Mouse (Mus musculus) small intestine, adult 2 months (tissue): Measurements from ENCODE around the gene Tnfsf9. TPM values are rescaled to one million over a fixed set of nuclear protein-coding genes. Genes with fewer than 3 reads are reported as not detected.
"Not testable (repeated sequence)": the region's sequence is repeated elsewhere in the genome, so short reads cannot be mapped to it uniquely, and the experiment has no call there.

Experiments used
- H3K27ac ChIP-seq: fragments of 200-500 bp; 2 replicates; pipeline ENCODE4 v1.5.1; 2012; ENCODE audit warnings: low read depth, low read length, control low read depth, inconsistent platforms; ENCODE audit not compliant: insufficient read depth
- H3K27me3 ChIP-seq: fragments of 200-500 bp; 2 replicates; pipeline ENCODE4 v1.6.1; 2012; ENCODE audit warnings: mild to moderate bottlenecking, moderate library complexity, low read length, inconsistent platforms; ENCODE audit not compliant: control insufficient read depth, insufficient read depth
- H3K36me3 ChIP-seq: fragments of 200-500 bp; 2 replicates; pipeline ENCODE4 v1.6.1; 2012; ENCODE audit warnings: mild to moderate bottlenecking, low read length, control low read depth, inconsistent platforms; ENCODE audit not compliant: control insufficient read depth, insufficient read depth
- H3K4me1 ChIP-seq: fragments of 200-500 bp; 2 replicates; pipeline ENCODE4 v1.6.1; 2012; ENCODE audit warnings: low read length, inconsistent platforms, mixed read lengths; ENCODE audit not compliant: control insufficient read depth, insufficient read depth, insufficient read length
- H3K4me3 ChIP-seq: fragments of 200-500 bp; 2 replicates; pipeline ENCODE4 v1.5.1; 2012; ENCODE audit warnings: low read depth, mild to moderate bottlenecking, control low read depth, inconsistent platforms, low read length, moderate library complexity
- CTCF ChIP-seq: fragments of 200-500 bp; IDR thresholded peaks from 2 replicates; pipeline ENCODE4 v1.5.1; 2012; ENCODE audit warnings: low read depth, mild to moderate bottlenecking, control low read depth, inconsistent platforms, low read length, moderate library complexity, mixed read lengths; ENCODE audit not compliant: insufficient replicate concordance, insufficient read length; ENCODE audit errors: extremely low read depth
- POLR2A ChIP-seq: fragments of 200-500 bp; IDR thresholded peaks from 2 replicates; pipeline ENCODE4 v1.6.1; 2012; ENCODE audit warnings: low read depth, mild to moderate bottlenecking, control low read depth, inconsistent platforms, low read length, moderate library complexity
- WGBS: fragments of 180-500 bp; shearing (Covaris S2); methylation state at CpG from one replicate; pipeline ENCODE4 v1.1.7; 2018; 5-methylcytosine and 5-hydroxymethylcytosine counted together
- polyA plus RNA-seq: library from polyadenylated mRNA; depleted of rRNA; stranded (reverse); fragments of >200 nt; gene quantifications from 2 replicates; pipeline ENCODE4 v1.2.3, GENCODE M21; 2012

Gene Tnfsf9
- polyA plus RNA-seq, 1 experiment = 2.6 TPM

DNA sequence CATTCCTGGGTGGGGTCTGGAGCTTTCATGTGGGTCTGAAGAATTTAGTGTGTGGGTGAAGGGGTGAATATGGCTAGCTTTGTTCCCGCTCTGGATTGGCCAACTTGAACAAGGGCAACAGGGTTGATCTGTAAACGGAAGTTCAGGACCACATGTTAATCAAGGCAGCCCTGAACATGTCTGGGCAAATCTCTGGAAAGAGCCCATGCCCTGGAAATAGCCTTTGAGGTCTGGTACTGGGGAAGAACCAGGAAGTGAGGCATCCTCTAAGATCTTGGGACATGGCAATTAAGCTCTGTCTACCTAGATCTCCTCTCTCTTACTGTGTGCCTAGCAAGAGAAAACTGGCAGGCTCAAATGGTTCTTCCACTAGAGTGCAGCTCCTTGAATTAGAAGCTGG is 16.7 kb downstream of the Tnfsf9 start:
- Histone ChIP-seq H3K4me1 (no peaks in the 10 kb centered on the region), H3K4me3 (no peak overlapping the region)
- 88% methylated on average over 2 of the region's 2 CpGs for WGBS

DNA sequence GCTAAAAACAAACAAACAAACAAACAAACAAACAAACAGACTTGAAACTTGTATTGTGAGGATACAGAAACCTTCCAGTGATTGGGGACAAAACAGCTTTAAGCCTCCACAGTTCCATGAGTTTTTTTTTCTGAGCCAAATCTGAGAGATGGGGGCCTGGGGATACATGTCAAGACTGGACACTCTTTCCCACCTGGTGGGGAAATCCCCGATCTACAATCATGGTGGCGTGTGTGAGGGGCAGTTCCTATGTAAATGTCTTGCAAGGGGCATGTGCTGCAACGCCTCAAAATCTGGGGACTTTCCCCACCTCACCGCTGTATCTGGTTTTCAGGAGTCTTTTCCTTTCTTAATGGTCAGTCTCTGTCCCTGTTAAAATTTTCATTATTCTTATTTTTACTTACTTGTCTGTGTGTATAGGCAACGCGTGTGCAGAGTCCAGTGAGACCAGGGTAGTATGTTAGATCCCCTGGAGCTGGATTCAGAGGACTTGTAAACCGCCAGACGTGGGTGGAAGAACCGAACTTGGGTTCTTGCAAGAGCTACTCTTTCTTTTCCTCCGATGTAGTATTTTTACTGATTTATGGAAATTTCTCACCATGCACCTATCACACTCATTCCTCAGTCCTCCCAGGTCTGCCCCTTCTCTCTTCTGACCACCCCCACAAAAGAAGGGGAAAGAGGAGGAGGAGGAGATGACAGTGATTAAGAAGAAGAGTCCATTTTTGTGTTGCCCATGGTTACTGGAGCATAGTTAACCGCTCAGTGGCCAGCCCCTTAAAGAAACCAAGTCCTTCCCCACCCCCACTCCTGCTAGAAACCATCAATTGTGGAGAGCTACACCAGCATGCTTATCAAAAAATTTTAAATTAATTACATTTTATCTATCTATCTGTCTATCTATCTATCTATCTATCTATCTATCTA is 18.3 kb downstream of the Tnfsf9 start:
- Histone ChIP-seq H3K4me3 (no peak overlapping the region), H3K36me3 (no peaks in the 10 kb centered on the region), H3K27me3 (peaks cover 7% of the 10 kb centered on the region; the same call in 1 of the 2 replicates), H3K4me1 (no peaks in the 10 kb centered on the region), H3K27ac (no peak overlapping the region)
- TF ChIP-seq POLR2A = no peak
- no peak for TF ChIP-seq CTCF
- 85% methylated on average over 11 of the region's 11 CpGs for WGBS

More for the DNA sequence above, 16.7 kb downstream of the Tnfsf9 start:
- TF ChIP-seq POLR2A = no peak
- no peak for TF ChIP-seq CTCF
- no peaks in the 10 kb centered on the region for H3K36me3 ChIP-seq
- H3K27me3 ChIP-seq = peaks cover 8% of the 10 kb centered on the region; the same call in 1 of the 2 replicates
- no peak overlapping the region for H3K27ac ChIP-seq

DNA sequence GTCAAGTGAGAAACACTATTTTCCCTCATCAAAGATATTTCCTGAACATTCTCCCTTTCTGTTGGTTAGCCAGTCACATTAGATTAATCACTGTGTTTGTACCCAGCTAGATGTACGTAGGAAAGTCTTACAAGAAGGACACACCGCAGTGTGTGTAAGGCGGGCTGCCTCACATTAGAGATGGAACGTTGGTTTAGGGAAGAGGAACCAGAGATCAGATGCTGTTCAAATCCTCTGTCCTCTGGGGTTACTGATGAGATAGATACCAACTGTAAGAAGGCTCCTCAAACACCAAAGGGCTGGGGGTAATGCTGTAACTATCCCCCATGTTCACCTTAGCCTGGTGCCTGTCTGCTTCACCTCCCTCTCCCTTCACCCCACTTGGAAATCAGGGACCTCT is 19.7 kb downstream of the Tnfsf9 start:
- WGBS = 83% methylated on average over 4 of the region's 4 CpGs
- H3K27ac ChIP-seq = no peak overlapping the region

DNA sequence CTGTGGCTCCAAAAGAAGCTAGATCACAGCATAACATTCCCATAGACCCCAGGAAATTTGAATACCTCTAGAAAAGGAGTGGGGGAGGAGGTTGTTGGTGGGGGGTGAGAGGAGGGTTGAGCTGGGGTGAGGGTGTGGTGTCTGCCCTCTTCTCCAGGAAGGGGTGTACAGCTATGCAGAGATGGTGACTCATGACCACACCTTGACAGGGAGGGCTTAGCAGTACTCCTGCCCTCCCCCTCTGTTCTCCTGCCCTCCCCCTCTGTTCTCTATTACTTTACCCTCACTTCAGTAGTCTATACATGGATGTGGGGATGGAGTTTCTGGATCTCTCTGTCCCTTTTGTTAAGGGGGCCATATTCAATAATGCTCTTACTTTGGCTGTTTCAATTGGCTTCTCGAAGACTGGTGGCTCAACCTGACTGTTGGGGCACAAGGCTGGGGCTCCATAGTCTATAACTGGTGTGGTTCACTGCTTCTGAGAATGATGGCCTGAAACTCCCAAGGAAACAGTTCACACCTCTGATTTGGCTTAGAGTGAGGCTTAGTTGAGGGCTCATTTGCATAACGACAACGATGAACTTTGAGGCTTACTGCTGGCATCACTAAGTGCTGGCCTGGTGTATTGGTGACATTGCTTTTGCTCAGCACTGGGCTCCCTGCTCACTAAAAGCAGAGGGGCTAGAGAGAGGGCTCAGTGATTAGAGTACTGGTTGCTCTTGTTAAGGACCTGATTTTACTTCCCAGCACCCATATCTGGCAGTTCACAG is 20.9 kb downstream of the Tnfsf9 start:
- no peaks in the 10 kb centered on the region for H3K27me3 ChIP-seq
- WGBS = 64% methylated on average over 3 of the region's 3 CpGs
- no peak overlapping the region for H3K4me3 ChIP-seq
- H3K36me3 ChIP-seq = no peaks in the 10 kb centered on the region
- TF ChIP-seq POLR2A = no peak
- no peak for TF ChIP-seq CTCF
- H3K4me1 ChIP-seq = no peaks in the 10 kb centered on the region
- H3K27ac ChIP-seq = no peak overlapping the region

More for the DNA sequence above, 19.7 kb downstream of the Tnfsf9 start:
- TF ChIP-seq POLR2A = no peak
- no peak overlapping the region for H3K4me3 ChIP-seq
- no peaks in the 10 kb centered on the region for H3K27me3 ChIP-seq
- no peaks in the 10 kb centered on the region for H3K36me3 ChIP-seq
- no peaks in the 10 kb centered on the region for H3K4me1 ChIP-seq

DNA sequence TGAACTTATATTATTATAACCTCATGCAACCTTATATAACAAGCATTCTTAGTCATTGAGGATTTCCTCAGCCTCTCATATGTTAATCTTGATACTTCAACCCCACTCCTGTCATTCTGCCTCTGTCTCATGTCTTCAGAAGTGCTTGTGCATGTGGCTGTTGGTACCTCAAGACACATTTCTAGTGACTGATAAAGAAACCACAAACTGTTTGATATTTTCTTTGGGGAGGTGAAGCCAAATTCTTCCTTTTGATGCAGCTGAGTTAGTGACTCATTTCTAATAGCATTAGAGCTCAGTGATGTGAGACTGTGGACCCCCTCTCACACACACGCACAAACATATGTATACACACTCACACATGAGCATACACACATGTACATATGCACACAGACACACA is 26.7 kb downstream of the Tnfsf9 start:
- Histone ChIP-seq H3K4me3 (no peak overlapping the region), H3K36me3 (no peaks in the 10 kb centered on the region), H3K27me3 (no peaks in the 10 kb centered on the region), H3K27ac (no peak overlapping the region), H3K4me1 (no peaks in the 10 kb centered on the region)
- no peak for TF ChIP-seq POLR2A
- TF ChIP-seq CTCF = no peak
- 79% methylated on average over 1 of the region's 1 CpGs for WGBS

DNA sequence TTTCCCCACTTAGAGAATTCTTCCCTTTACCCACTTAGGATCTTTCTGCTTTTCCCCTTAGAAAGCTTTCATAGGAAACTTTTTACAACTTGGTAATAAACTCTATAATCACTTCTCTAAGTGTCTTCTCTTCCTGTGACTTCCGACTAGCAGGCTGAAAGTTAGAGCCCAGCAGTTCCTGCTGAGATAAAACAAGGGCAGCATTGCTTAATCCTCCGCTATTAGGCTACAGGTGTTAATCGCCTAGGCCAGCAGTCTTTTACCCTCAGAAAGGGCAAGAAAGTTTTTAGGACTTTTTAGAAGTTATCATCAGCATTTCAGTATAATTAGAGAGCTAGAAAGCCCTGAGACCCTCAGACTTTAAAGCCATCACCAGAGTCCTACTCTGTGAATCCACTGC is 28.9 kb downstream of the Tnfsf9 start:
- not testable (repeated sequence) for H3K27me3 ChIP-seq, H3K4me1 ChIP-seq, H3K4me3 ChIP-seq, H3K27ac ChIP-seq, H3K36me3 ChIP-seq
- 12% methylated on average over 3 of the region's 3 CpGs for WGBS

DNA sequence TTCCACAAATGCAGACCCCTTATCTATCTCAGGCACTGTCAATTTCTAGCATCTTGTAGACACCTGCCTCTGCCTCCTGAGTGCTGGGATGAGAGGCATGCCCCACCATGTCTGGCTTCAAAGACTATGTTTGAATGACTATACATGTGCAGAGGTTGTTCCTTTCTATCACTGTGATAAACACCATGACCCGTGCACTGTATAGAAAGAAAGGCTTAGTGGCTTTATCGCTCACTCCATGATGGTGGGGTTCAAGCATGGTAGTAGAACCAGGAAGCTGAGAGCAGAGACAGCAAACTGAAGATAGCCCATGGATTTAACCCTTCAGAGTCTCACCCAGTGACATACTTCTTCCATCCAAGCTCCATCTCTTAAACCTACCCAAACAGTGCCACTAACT is 29.6 kb downstream of the Tnfsf9 start:
- Histone ChIP-seq H3K27ac (no peak overlapping the region), H3K36me3 (no peaks in the 10 kb centered on the region), H3K27me3 (no peaks in the 10 kb centered on the region), H3K4me3 (no peak overlapping the region), H3K4me1 (no peaks in the 10 kb centered on the region)
- WGBS = 76% methylated on average over 2 of the region's 2 CpGs
- TF ChIP-seq CTCF (no peak), POLR2A (no peak)

DNA sequence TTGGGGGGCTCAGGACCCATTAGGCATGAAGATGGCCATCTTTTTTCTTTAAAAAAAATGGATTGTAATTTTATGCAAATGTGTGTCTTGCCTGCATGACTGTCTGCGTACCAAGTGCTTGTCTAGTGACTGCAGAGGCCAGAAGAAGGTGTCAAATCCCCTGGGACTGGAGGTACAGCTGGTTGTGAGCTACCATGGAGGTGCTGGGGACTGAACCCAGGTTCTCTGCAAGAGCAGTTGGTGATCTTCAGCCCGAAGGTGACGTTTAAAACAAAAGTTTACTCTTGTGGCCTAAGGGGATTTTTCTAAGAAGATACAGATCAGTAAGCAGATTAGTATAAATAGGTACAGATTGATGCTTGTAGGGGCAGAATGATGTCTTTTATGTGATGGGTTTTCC is 30.5 kb downstream of the Tnfsf9 start:
- H3K27me3 ChIP-seq = no peaks in the 10 kb centered on the region
- TF ChIP-seq POLR2A (no peak), CTCF (no peak)
- no peak overlapping the region for H3K4me3 ChIP-seq
- no peak overlapping the region for H3K27ac ChIP-seq
- no peaks in the 10 kb centered on the region for H3K4me1 ChIP-seq
- 84% methylated on average over 3 of the region's 3 CpGs for WGBS
- H3K36me3 ChIP-seq = no peaks in the 10 kb centered on the region
